Comparison of ENCODE assay signal across 26 mouse cellular contexts in the genomic region with DNA sequence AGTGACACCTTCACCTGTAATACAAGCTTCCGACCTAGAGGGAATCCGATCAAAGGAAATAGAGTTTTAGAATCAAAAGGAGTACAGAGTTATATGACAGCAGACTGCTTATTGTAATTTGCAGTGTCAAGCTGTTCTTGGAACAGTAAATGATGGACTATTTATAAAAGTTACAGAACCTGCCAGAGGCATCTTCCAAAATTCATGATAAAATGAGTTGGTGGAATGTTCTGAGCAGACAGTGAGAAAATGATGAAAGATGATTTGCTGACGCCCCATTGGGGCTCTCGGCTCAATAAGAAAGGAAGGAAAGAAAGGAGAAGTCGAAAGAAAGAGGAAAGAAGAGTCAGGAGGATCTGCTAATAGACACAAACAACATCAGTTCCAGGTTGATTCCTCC.
DNase-seq lines count a peak whose midpoint lies in the region; ATAC-seq lines count a peak whose summit lies in the region.
"Had no signal": no experiment of that assay in that cellular context is flagged by ENCODE, and none has a peak within 500 bp of the region (broad histone marks: within the 10 kb centered on the region; RNA-seq: fewer than 3 reads in every experiment).

No protein-coding gene starts in this region.

- DNase-seq in frontal cortex, postnatal 25 days (ENCODE audit: low spot score in 2 of 2): no peak
- peak; percentile 19 for DNase-seq in layer of hippocampus, adult 9-11 months
- DNase-seq in layer of hippocampus, postnatal 25 days (ENCODE audit: extremely low spot score in 1 of 2, low spot score in 1 of 2): no peak
- peak; percentile 49 for DNase-seq in brain, adult 2 months (ENCODE audit: low read depth, low spot score)
- DNase-seq: adrenal gland, postnatal 10 days; adrenal gland, postnatal 36 days; B cell, adult 2 months; cerebellum, adult 11 months; cerebellum, adult 2 months; cerebellum, adult 9-11 months; cerebellum, postnatal 25 days; gastrocnemius, adult 2 months; gastrocnemius, postnatal 14 days; heart, adult 11 months had no signal

- H3K4me1 ChIP-seq in hindbrain, embryonic 13.5 days (replicated peaks): no peaks in the 10 kb centered on the region
- H3K4me1 ChIP-seq: embryonic facial prominence, embryonic 12.5 days; embryonic facial prominence, embryonic 15.5 days; forebrain, embryonic 15.5 days; hindbrain, embryonic 12.5 days; intestine, embryonic 15.5 days had no signal

- H3K36me3 ChIP-seq in hindbrain, embryonic 13.5 days: no peaks in the 10 kb centered on the region
- H3K36me3 ChIP-seq: embryonic facial prominence, embryonic 12.5 days; embryonic facial prominence, embryonic 15.5 days; forebrain, embryonic 15.5 days; G1E; hindbrain, embryonic 12.5 days; intestine, embryonic 15.5 days had no signal

- no peaks in the 10 kb centered on the region for H3K27me3 ChIP-seq in hindbrain, embryonic 13.5 days
- H3K27me3 ChIP-seq: CH12.LX; embryonic facial prominence, embryonic 12.5 days; embryonic facial prominence, embryonic 15.5 days; forebrain, embryonic 15.5 days; hindbrain, embryonic 12.5 days; intestine, embryonic 15.5 days had no signal

- H3K9ac ChIP-seq in hindbrain, embryonic 13.5 days: no peak overlapping the region
- H3K9ac ChIP-seq: embryonic facial prominence, embryonic 12.5 days; embryonic facial prominence, embryonic 15.5 days; forebrain, embryonic 15.5 days; hindbrain, embryonic 12.5 days; intestine, embryonic 15.5 days had no signal

- no peaks in the 10 kb centered on the region for H3K9me3 ChIP-seq in hindbrain, embryonic 13.5 days
- H3K9me3 ChIP-seq: embryonic facial prominence, embryonic 12.5 days; embryonic facial prominence, embryonic 15.5 days; forebrain, embryonic 15.5 days; hindbrain, embryonic 12.5 days; intestine, embryonic 15.5 days had no signal

- WGBS in hindbrain, embryonic 13.5 days: 91% methylated on average over 5 of the region's 5 CpGs

- peak; percentile 85 for ATAC-seq in frontal cortex, adult (ENCODE audit: low TSS enrichment)
- no peak for ATAC-seq in hindbrain, embryonic 13.5 days (ENCODE audit: low FRiP score)
- ATAC-seq: forebrain, embryonic 15.5 days; hindbrain, embryonic 16.5 days; intestine, embryonic 15.5 days; Patski had no signal

- H3K4me2 ChIP-seq in hindbrain, embryonic 13.5 days: no peak overlapping the region
- H3K4me2 ChIP-seq: embryonic facial prominence, embryonic 12.5 days; embryonic facial prominence, embryonic 15.5 days; forebrain, embryonic 15.5 days; heart, embryonic 11.5 days; hindbrain, embryonic 12.5 days; intestine, embryonic 15.5 days had no signal

- no peak overlapping the region for H3K27ac ChIP-seq in hindbrain, embryonic 13.5 days
- H3K27ac ChIP-seq: embryonic facial prominence, embryonic 12.5 days; embryonic facial prominence, embryonic 15.5 days; forebrain, embryonic 15.5 days; gastrocnemius, adult 2 months; hindbrain, embryonic 12.5 days; intestine, embryonic 15.5 days had no signal

- no peak overlapping the region for H3K4me3 ChIP-seq in hindbrain, embryonic 13.5 days
- H3K4me3 ChIP-seq: embryonic facial prominence, embryonic 12.5 days; embryonic facial prominence, embryonic 15.5 days; forebrain, embryonic 15.5 days; gastrocnemius, adult 2 months; hindbrain, embryonic 12.5 days; intestine, embryonic 15.5 days had no signal

Comparison
In these comparisons a context has a peak if more than half of its experiments do, and no peak if none do; other contexts are left out.
1. DNase-seq: peak in layer of hippocampus, adult 9-11 months (single experiment) and brain, adult 2 months (single experiment); none in frontal cortex, postnatal 25 days (0 of 2) and layer of hippocampus, postnatal 25 days (0 of 2).